Mouse (Mus musculus) kidney, postnatal 0 days (tissue): ENCODE data around the gene Opa3. TPM values are rescaled to one million over a fixed set of nuclear protein-coding genes. Genes with fewer than 3 reads are reported as not detected.

Experiments used
- ATAC-seq: fragments of 200-750 bp; cut with Nextera tagmentation; replicated peaks from 2 replicates; pipeline ENCODE4 v1.8.0; 2017; ENCODE audit warnings: low read depth, moderate number of reproducible peaks, moderate TSS enrichment, moderate library complexity; ENCODE audit not compliant: low FRiP score
- DNase-seq: peaks from one replicate; pipeline ENCODE4 v3.0.0-alpha.2; 2016; ENCODE audit warnings: low spot score
- H3K27ac ChIP-seq: fragments of 300-500 bp; sonication (generic); 2 replicates; pipeline ENCODE4 v1.5.1; 2014; ENCODE audit warnings: mild to moderate bottlenecking
- H3K27me3 ChIP-seq: fragments of 300-500 bp; sonication (generic); 2 replicates; pipeline ENCODE4 v1.6.1; 2014; ENCODE audit warnings: low read length, mixed read lengths; ENCODE audit not compliant: insufficient read depth
- H3K36me3 ChIP-seq: fragments of 300-500 bp; sonication (generic); 2 replicates; pipeline ENCODE4 v1.6.1; 2014; ENCODE audit warnings: low read length, mixed read lengths; ENCODE audit not compliant: insufficient read depth
- H3K4me1 ChIP-seq: fragments of 300-500 bp; sonication (generic); replicated peaks from 2 replicates; pipeline ENCODE4 v1.6.1; 2014; ENCODE audit warnings: antibody characterized with exemption, low read length, mixed read lengths; ENCODE audit not compliant: insufficient read depth
- H3K4me2 ChIP-seq: fragments of 300-500 bp; sonication (generic); 2 replicates; pipeline ENCODE4 v1.6.1; 2014; ENCODE audit warnings: mild to moderate bottlenecking, low read length, moderate library complexity, mixed read lengths
- H3K4me3 ChIP-seq: fragments of 300-500 bp; sonication (generic); replicated peaks from 2 replicates; pipeline ENCODE4 v1.5.1; 2014; ENCODE audit warnings: low read depth, low read length
- H3K9ac ChIP-seq: fragments of 300-500 bp; sonication (generic); 2 replicates; pipeline ENCODE4 v1.6.1; 2014; ENCODE audit warnings: low read depth, low read length
- H3K9me3 ChIP-seq: fragments of 300-500 bp; sonication (generic); replicated peaks from 2 replicates; pipeline ENCODE4 v1.6.1; 2016; ENCODE audit warnings: low read length, inconsistent platforms, mixed read lengths
- CTCF ChIP-seq: IDR thresholded peaks from 2 replicates; pipeline ENCODE4 v1.5.1; 2016; ENCODE audit warnings: antibody characterized with exemption, low read depth, mild to moderate bottlenecking, moderate library complexity
- WGBS: fragments of 180-500 bp; shearing (Covaris S2); extraction: QIAGEN DNeasy Blood & Tissue Kit; methylation state at CpG from one replicate; pipeline ENCODE4 v1.1.7; 2014; 5-methylcytosine and 5-hydroxymethylcytosine counted together
- polyA plus RNA-seq: library from polyadenylated mRNA; unstranded; fragments of >200 nt; fragmentation: Nextera tagmentation; extraction: Ambion mirVana; gene quantifications from 2 replicates; pipeline ENCODE4 v1.2.1, GENCODE M21; 2015

The Opa3 gene
- polyA plus RNA-seq = 30.4 and 30.5 TPM in 2 replicates

GRCm38 (mm10) chr7:19227883-19228792 is at the start of gene Opa3:
Gene Opa3, plus strand, starts transcription at chr7:19228334.
- Histone ChIP-seq H3K36me3 (no peaks in the 10 kb centered on the region), H3K4me2 (peak within 1 kb of the TSS; percentile 80), H3K4me3 (peak within 1 kb of the TSS; percentile 62), H3K27ac (peak within 1 kb of the TSS; percentile 99), H3K9ac (peak within 1 kb of the TSS; percentile 79), H3K4me1 (peaks cover 9% of the 10 kb centered on the region; the same call in 1 of the 2 replicates), H3K27me3 (no peaks in the 10 kb centered on the region), H3K9me3 (no peaks in the 10 kb centered on the region)
- ATAC-seq = peak; percentile 94
- peak; percentile 67 for TF ChIP-seq CTCF
- WGBS = 2% methylated on average over 90 of the region's 91 CpGs
- peak; percentile 100 for DNase-seq

GRCm38 (mm10) chr7:19178443-19179092 is 49.6 kb upstream of the Opa3 start:
- peak; percentile 72 for DNase-seq
- ATAC-seq = no peak
- 0 out of 2 replicates have a peak overlapping the region, but pooled peaks have one; percentile 2 for H3K4me3 ChIP-seq
- peak overlapping the region; percentile 45 for H3K4me2 ChIP-seq
- H3K9ac ChIP-seq = no peak overlapping the region
- H3K9me3 ChIP-seq = no peaks in the 10 kb centered on the region
- 7% methylated on average over 27 of the region's 27 CpGs for WGBS
- TF ChIP-seq CTCF = peak; percentile 86
- no peaks in the 10 kb centered on the region for H3K36me3 ChIP-seq
- no peak overlapping the region for H3K27ac ChIP-seq
- peaks cover 44% of the 10 kb centered on the region for H3K27me3 ChIP-seq
- H3K4me1 ChIP-seq = peaks cover 24% of the 10 kb centered on the region

DNA sequence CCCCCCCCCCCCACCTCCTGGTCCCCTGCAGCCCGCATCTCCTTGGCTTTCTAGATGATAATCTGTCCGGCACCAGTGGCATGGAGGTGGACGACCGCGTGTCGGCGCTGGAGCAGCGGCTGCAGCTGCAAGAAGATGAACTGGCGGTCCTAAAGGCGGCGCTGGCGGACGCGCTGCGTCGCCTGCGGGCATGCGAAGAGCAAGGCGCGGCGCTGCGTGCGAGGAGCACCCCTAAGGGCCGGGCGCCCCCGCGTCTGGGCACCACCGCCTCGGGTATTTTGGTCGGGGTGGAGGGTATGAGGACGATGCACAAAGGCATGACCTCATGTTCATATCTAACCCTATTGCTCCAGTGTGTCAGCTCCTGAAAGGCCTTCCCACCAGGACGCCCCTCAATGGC is 49.0 kb upstream of the Opa3 start:
- Histone ChIP-seq H3K4me1 (peaks cover 24% of the 10 kb centered on the region), H3K27ac (no peak overlapping the region), H3K9ac (no peak overlapping the region), H3K4me2 (peak overlapping the region; percentile 45), H3K27me3 (peaks cover 44% of the 10 kb centered on the region), H3K4me3 (0 out of 2 replicates have a peak overlapping the region, but pooled peaks have one; percentile 1), H3K9me3 (no peaks in the 10 kb centered on the region), H3K36me3 (no peaks in the 10 kb centered on the region)
- ATAC-seq = peak; percentile 14; the same call in 1 of the 2 replicates
- WGBS = under 1% methylated on average over 31 of the region's 32 CpGs
- peak; percentile 72 for TF ChIP-seq CTCF
- peak; percentile 78 for DNase-seq

- 40% methylated on average over 6 of the region's 6 CpGs for WGBS
- H3K36me3 ChIP-seq = no peaks in the 10 kb centered on the region
- DNase-seq = no peak
- peaks cover 24% of the 10 kb centered on the region for H3K4me1 ChIP-seq
- H3K27ac ChIP-seq = no peak overlapping the region
- H3K4me3 ChIP-seq = no peak overlapping the region
- no peak for ATAC-seq
- no peak overlapping the region for H3K4me2 ChIP-seq
- TF ChIP-seq CTCF = no peak
- no peaks in the 10 kb centered on the region for H3K9me3 ChIP-seq
- H3K27me3 ChIP-seq = peaks cover 44% of the 10 kb centered on the region
- no peak overlapping the region for H3K9ac ChIP-seq
Measured at GRCm38 (mm10) chr7:19179936-19180335, 48.2 kb upstream of the Opa3 start.

DNA sequence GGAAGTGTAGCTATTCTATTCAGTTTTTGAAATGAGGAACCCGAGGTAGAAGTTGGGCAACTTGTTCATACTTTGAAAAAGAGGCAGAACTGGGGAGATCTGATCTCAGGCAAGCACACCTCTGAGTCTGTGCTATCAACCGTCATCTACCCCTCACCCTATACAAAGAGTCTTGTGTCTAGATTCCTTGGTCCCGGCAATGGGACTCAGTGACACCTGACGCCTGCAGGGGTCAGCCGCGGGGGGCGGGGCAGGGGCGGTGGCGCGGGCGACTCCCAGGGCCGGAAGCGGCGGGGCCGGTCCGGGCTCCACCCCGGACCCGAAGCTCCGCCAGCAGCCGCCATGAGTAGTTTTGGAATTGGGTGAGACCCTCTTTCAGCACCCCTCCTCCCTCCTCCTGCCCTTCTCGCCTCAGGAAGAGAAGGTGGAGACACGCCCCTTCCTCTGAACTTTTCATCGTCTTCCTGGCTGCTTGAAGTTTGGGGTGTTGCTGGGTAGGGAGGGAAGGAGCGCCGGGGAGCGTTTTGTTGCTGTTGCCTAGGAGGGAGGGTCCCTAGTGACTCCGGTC is 47.2 kb upstream of the Opa3 start:
- Histone ChIP-seq H3K36me3 (0 out of 2 replicates have a peak, but pooled peaks cover under 1% of the 10 kb centered on the region), H3K9me3 (no peaks in the 10 kb centered on the region), H3K4me2 (peak overlapping the region; percentile 90), H3K4me1 (peaks cover 24% of the 10 kb centered on the region), H3K9ac (peak overlapping the region; percentile 64), H3K27me3 (peaks cover 38% of the 10 kb centered on the region), H3K4me3 (peak overlapping the region; percentile 56), H3K27ac (peak overlapping the region; percentile 37; the same call in 1 of the 2 replicates)
- DNase-seq (peak; percentile 72), ATAC-seq (peak; percentile 33; the same call in 1 of the 2 replicates)
- TF ChIP-seq CTCF = no peak
- WGBS = under 1% methylated on average over 27 of the region's 27 CpGs

DNA sequence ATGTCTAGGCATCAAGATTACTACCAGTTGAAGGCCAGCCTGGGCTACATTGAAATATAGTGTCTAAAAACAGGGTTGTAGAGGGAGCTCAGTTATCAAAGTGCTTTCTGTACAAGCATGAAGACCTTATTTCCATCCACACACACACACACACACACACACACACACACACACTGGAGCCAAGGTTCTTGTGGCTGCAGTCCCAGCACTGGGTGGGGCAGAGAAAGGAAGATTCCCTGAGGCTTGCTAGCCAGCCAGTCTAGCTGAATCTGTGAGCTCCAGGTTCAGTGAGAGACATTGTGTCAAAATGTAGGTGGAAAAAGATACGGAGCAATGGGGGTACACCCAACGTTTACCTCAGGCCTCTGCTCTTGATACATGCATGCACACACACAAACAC is 43.9 kb upstream of the Opa3 start:
- 70% methylated on average over 2 of the region's 2 CpGs for WGBS

More for the DNA sequence above, 43.9 kb upstream of the Opa3 start:
- Histone ChIP-seq H3K4me2 (no peak overlapping the region), H3K9ac (no peak overlapping the region), H3K36me3 (0 out of 2 replicates have a peak, but pooled peaks cover 11% of the 10 kb centered on the region), H3K4me3 (no peak overlapping the region), H3K27ac (peak overlapping the region; percentile 55), H3K27me3 (peaks cover 8% of the 10 kb centered on the region), H3K9me3 (no peaks in the 10 kb centered on the region), H3K4me1 (peaks cover 20% of the 10 kb centered on the region)
- no peak for DNase-seq
- no peak for ATAC-seq
- TF ChIP-seq CTCF = no peak
